Comparison of ENCODE assay signal across 8 mouse cellular contexts in the genomic region with DNA sequence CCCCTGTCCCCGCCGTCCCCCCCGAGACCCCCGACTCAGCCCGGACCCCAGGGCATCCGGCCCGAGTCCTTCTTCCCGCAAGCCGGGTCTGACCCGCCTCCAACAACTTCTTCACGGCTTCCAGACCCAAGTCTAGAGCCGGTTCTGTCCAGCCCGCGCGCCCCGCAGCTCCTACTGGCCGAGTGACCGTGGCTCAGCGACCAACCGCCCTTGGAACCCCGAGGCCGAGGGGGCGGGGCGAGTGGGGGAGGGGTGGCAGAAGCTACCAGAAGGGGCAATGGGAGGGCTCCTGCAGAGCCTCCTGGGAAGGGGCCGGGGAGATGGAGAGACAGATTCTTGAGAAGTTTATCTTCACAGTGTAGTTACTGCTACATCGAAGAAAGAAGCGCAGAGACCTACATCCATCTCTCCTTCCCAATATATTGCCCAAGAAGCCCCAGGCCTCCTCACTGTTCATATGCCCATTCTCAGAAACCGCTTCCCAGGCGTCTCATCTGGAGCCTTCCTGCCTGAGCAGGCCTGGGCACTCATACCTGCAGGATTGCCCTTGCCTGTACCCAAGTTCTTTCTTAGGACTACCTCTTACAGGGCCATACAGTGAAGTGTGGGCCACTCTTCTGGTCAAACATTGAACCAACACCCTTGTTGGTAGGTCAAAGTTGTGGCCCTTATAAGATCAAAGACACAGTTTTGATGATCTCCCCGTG. TPM values are rescaled to one million over a fixed set of nuclear protein-coding genes. Genes with fewer than 3 reads are reported as not detected.
DNase-seq lines count a peak whose midpoint lies in the region; ATAC-seq lines count a peak whose summit lies in the region.

No protein-coding gene starts in this region.

- no peak overlapping the region for H3K27ac ChIP-seq in brown adipose tissue, adult 24 weeks (replicated peaks; ENCODE audit: low read depth, low read length)
- H3K27ac ChIP-seq in forebrain, embryonic 15.5 days (replicated peaks) = no peak overlapping the region
- H3K27ac ChIP-seq in intestine, embryonic 15.5 days = no peak overlapping the region
- H3K27ac ChIP-seq in liver, embryonic 15.5 days (replicated peaks) = no peak overlapping the region

- peak overlapping the region; percentile 60 for H3K9ac ChIP-seq in forebrain, embryonic 15.5 days (replicated peaks)
- peak overlapping the region; percentile 56 for H3K9ac ChIP-seq in intestine, embryonic 15.5 days
- no peak overlapping the region for H3K9ac ChIP-seq in liver, embryonic 15.5 days

- H3K9me3 ChIP-seq in forebrain, embryonic 15.5 days = no peaks in the 10 kb centered on the region
- H3K9me3 ChIP-seq in intestine, embryonic 15.5 days = no peaks in the 10 kb centered on the region
- no peaks in the 10 kb centered on the region for H3K9me3 ChIP-seq in liver, embryonic 15.5 days (replicated peaks)

- peak; percentile 58; the same call in 1 of the 2 replicates for ATAC-seq in forebrain, embryonic 15.5 days (replicated peaks)
- ATAC-seq in intestine, embryonic 15.5 days = peak; percentile 59
- ATAC-seq in liver, embryonic 15.5 days (ENCODE audit: insufficient read depth) = no peak
- no peak for ATAC-seq in erythroid progenitor cell, adult 5-6 weeks (replicated peaks; ENCODE audit: low FRiP score, poor library complexity, severe bottlenecking)

- peak overlapping the region; percentile 22; the same call in 1 of the 2 replicates for H3K4me3 ChIP-seq in brown adipose tissue, adult 24 weeks (ENCODE audit: insufficient read depth, low read depth, low read length)
- H3K4me3 ChIP-seq in forebrain, embryonic 15.5 days = peak overlapping the region; percentile 55
- peak overlapping the region; percentile 58 for H3K4me3 ChIP-seq in intestine, embryonic 15.5 days (replicated peaks)
- H3K4me3 ChIP-seq in liver, embryonic 15.5 days (replicated peaks) = peak overlapping the region; percentile 43

- no peaks in the 10 kb centered on the region; the same call in 1 of the 2 replicates for H3K4me1 ChIP-seq in brown adipose tissue, adult 24 weeks (ENCODE audit: control insufficient read depth, insufficient read depth, insufficient read length, low read length)
- peaks cover 14% of the 10 kb centered on the region for H3K4me1 ChIP-seq in forebrain, embryonic 15.5 days
- peaks cover 8% of the 10 kb centered on the region; the same call in 1 of the 2 replicates for H3K4me1 ChIP-seq in intestine, embryonic 15.5 days (replicated peaks)
- no peaks in the 10 kb centered on the region; the same call in 1 of the 2 replicates for H3K4me1 ChIP-seq in liver, embryonic 15.5 days (replicated peaks)

- H3K4me2 ChIP-seq in forebrain, embryonic 15.5 days (replicated peaks) = peak overlapping the region; percentile 98
- H3K4me2 ChIP-seq in intestine, embryonic 15.5 days (replicated peaks) = peak overlapping the region; percentile 100
- H3K4me2 ChIP-seq in liver, embryonic 15.5 days = peak overlapping the region; percentile 70

- peaks cover 17% of the 10 kb centered on the region; the same call in 1 of the 2 replicates for H3K27me3 ChIP-seq in forebrain, embryonic 15.5 days
- no peaks in the 10 kb centered on the region; the same call in 1 of the 2 replicates for H3K27me3 ChIP-seq in intestine, embryonic 15.5 days (replicated peaks)
- H3K27me3 ChIP-seq in liver, embryonic 15.5 days = peaks cover 69% of the 10 kb centered on the region

- no peaks in the 10 kb centered on the region for H3K36me3 ChIP-seq in forebrain, embryonic 15.5 days
- no peaks in the 10 kb centered on the region for H3K36me3 ChIP-seq in intestine, embryonic 15.5 days
- no peaks in the 10 kb centered on the region for H3K36me3 ChIP-seq in liver, embryonic 15.5 days (replicated peaks)

- peak; percentile 29 to 37 for DNase-seq in layer of hippocampus, postnatal 10 days (ENCODE audit: low spot score in 2 of 2)
- no peak for DNase-seq in layer of hippocampus, adult 9-11 months
- peak; percentile 5 for DNase-seq in ovary, postnatal 10 days (ENCODE audit: low spot score)

- 12% methylated on average over 30 of the region's 30 CpGs for WGBS in forebrain, embryonic 15.5 days
- 12% methylated on average over 30 of the region's 30 CpGs for WGBS in intestine, embryonic 15.5 days
- 13% methylated on average over 25 of the region's 30 CpGs for WGBS in liver, embryonic 15.5 days (ENCODE audit: insufficient replicate concordance)

RNA-seq across cellular contexts. Expression of gene 4833427G06Rik, which starts 2.1 kb away (rescaled TPM):
- total RNA-seq in layer of hippocampus, postnatal 10 days (2021) = under 1 TPM; 0.58 to 0.75 TPM
- not detected in 2 replicates for polyA plus RNA-seq in brown adipose tissue, adult 24 weeks (2012; ENCODE audit: insufficient read depth, insufficient read length, missing spikeins)
- polyA plus RNA-seq in forebrain, embryonic 15.5 days (2015; fragmentation: Nextera tagmentation; extraction: Ambion mirVana) = 0.32 and 1.1 TPM in 2 replicates
- polyA plus RNA-seq in intestine, embryonic 15.5 days (2015; fragmentation: Nextera tagmentation; extraction: Ambion mirVana) = not detected in 2 replicates
- not detected in 2 replicates for polyA plus RNA-seq in liver, embryonic 15.5 days (2015; fragmentation: Nextera tagmentation; extraction: Ambion mirVana)
- total RNA-seq in erythroid progenitor cell, adult 5-6 weeks (2015; ENCODE audit: low replicate concordance) = not detected in 2 replicates
- not detected in 2 replicates for total RNA-seq in erythroid progenitor cell, adult 5-6 weeks (2017; ENCODE audit: low replicate concordance)

RNA-seq across cellular contexts. Expression of gene Layn, which starts 27.1 kb away (rescaled TPM):
- 1 to 10 TPM; 6.3 to 7.9 TPM for total RNA-seq in layer of hippocampus, postnatal 10 days (2021)
- polyA plus RNA-seq in brown adipose tissue, adult 24 weeks (2012; ENCODE audit: insufficient read depth, insufficient read length, missing spikeins) = 1.6 and 1.7 TPM in 2 replicates
- 1.5 and 1.9 TPM in 2 replicates for polyA plus RNA-seq in forebrain, embryonic 15.5 days (2015; fragmentation: Nextera tagmentation; extraction: Ambion mirVana)
- 3.7 and 4.3 TPM in 2 replicates for polyA plus RNA-seq in intestine, embryonic 15.5 days (2015; fragmentation: Nextera tagmentation; extraction: Ambion mirVana)
- polyA plus RNA-seq in liver, embryonic 15.5 days (2015; fragmentation: Nextera tagmentation; extraction: Ambion mirVana) = 1.7 and 1.8 TPM in 2 replicates
- not detected in 2 replicates for total RNA-seq in erythroid progenitor cell, adult 5-6 weeks (2015; ENCODE audit: low replicate concordance)
- 1.7 and 2.0 TPM in 2 replicates for total RNA-seq in erythroid progenitor cell, adult 5-6 weeks (2017; ENCODE audit: low replicate concordance)

RNA-seq across cellular contexts. Expression of gene Btg4, which starts 43.3 kb away (rescaled TPM):
- total RNA-seq in layer of hippocampus, postnatal 10 days (2021) = not detected
- not detected in 2 replicates for polyA plus RNA-seq in brown adipose tissue, adult 24 weeks (2012; ENCODE audit: insufficient read depth, insufficient read length, missing spikeins)
- polyA plus RNA-seq in forebrain, embryonic 15.5 days (2015; fragmentation: Nextera tagmentation; extraction: Ambion mirVana) = not detected in 2 replicates
- polyA plus RNA-seq in intestine, embryonic 15.5 days (2015; fragmentation: Nextera tagmentation; extraction: Ambion mirVana) = not detected in 2 replicates
- polyA plus RNA-seq in liver, embryonic 15.5 days (2015; fragmentation: Nextera tagmentation; extraction: Ambion mirVana) = not detected in 2 replicates
- total RNA-seq in erythroid progenitor cell, adult 5-6 weeks (2015; ENCODE audit: low replicate concordance) = not detected in 2 replicates
- not detected in 2 replicates for total RNA-seq in erythroid progenitor cell, adult 5-6 weeks (2017; ENCODE audit: low replicate concordance)

Comparison
In these comparisons a context has a peak if more than half of its experiments do, and no peak if none do; other contexts are left out.
1. ATAC-seq: peak in forebrain, embryonic 15.5 days (single experiment) and intestine, embryonic 15.5 days (single experiment); none in liver, embryonic 15.5 days (single experiment) and erythroid progenitor cell, adult 5-6 weeks (single experiment).
2. Peak in every context shown above with its lines, with median percentiles within 50 percentile points of each other: H3K4me3 ChIP-seq and H3K4me2 ChIP-seq.